Comparison of ENCODE assay signal across 19 mouse cellular contexts in genomic region chr10:7816476-7816875, GRCm38 (mm10). TPM values are rescaled to one million over a fixed set of nuclear protein-coding genes. Genes with fewer than 3 reads are reported as not detected.
DNase-seq lines count a peak whose midpoint lies in the region; ATAC-seq and TF ChIP-seq lines count a peak whose summit lies in the region.
"Had no signal": no experiment of that assay in that cellular context is flagged by ENCODE, and none has a peak within 500 bp of the region (broad histone marks: within the 10 kb centered on the region; RNA-seq: fewer than 3 reads in every experiment).

No protein-coding gene starts in this region.

- TF ChIP-seq CTCF in CH12.LX (conservative IDR thresholded peaks at IDR 0.05 in 1 of 2, IDR thresholded peaks at IDR 0.05 in 1 of 2; ENCODE audit: low read depth in 2 of 2, low read length in 2 of 2) = no peak

- H3K9ac ChIP-seq in heart, embryonic 12.5 days = no peak overlapping the region
- no peak overlapping the region for H3K9ac ChIP-seq in CH12.LX (ENCODE audit: insufficient read depth, low read depth)
- H3K9ac ChIP-seq in hindbrain, embryonic 16.5 days (ENCODE audit: low read depth, low read length) = no peak overlapping the region
- H3K9ac ChIP-seq in intestine, embryonic 16.5 days (ENCODE audit: low read depth, low read length) = no peak overlapping the region
- H3K9ac ChIP-seq: embryonic facial prominence, embryonic 12.5 days; hindbrain, embryonic 12.5 days had no signal

- peaks cover 57% of the 10 kb centered on the region for H3K36me3 ChIP-seq in heart, embryonic 12.5 days
- peaks cover 34 to 64% of the 10 kb centered on the region in 2 experiments for H3K36me3 ChIP-seq in CH12.LX (replicated peaks in 1 of 2; ENCODE audit: control insufficient read depth in 1 of 2, insufficient read depth in 1 of 2, low read length in 1 of 2)
- H3K36me3 ChIP-seq in hindbrain, embryonic 16.5 days (ENCODE audit: control insufficient read depth, insufficient read depth, low read length) = peaks cover 14% of the 10 kb centered on the region
- H3K36me3 ChIP-seq in intestine, embryonic 16.5 days (ENCODE audit: control insufficient read depth, insufficient read depth, low read length) = peaks cover 7% of the 10 kb centered on the region; the same call in 1 of the 2 replicates

- ATAC-seq in heart, embryonic 12.5 days (ENCODE audit: insufficient number of reproducible peaks, low FRiP score) = no peak
- no peak for ATAC-seq in hindbrain, embryonic 16.5 days
- no peak for ATAC-seq in intestine, embryonic 16.5 days
- ATAC-seq: forebrain, embryonic 16.5 days; hindbrain, postnatal 0 days; intestine, postnatal 0 days had no signal

- no peak overlapping the region for H3K27ac ChIP-seq in heart, embryonic 12.5 days (ENCODE audit: poor library complexity, severe bottlenecking)
- peak overlapping the region; percentile 81 for H3K27ac ChIP-seq in CH12.LX (ENCODE audit: insufficient read depth, low read depth)
- no peak overlapping the region for H3K27ac ChIP-seq in hindbrain, embryonic 16.5 days (ENCODE audit: low read depth, low read length)
- no peak overlapping the region for H3K27ac ChIP-seq in intestine, embryonic 16.5 days (ENCODE audit: low read length)
- H3K27ac ChIP-seq: embryonic facial prominence, embryonic 12.5 days; hindbrain, embryonic 12.5 days; hindbrain, postnatal 0 days had no signal

- H3K9me3 ChIP-seq in heart, embryonic 12.5 days (replicated peaks) = no peaks in the 10 kb centered on the region
- no peaks in the 10 kb centered on the region for H3K9me3 ChIP-seq in CH12.LX (replicated peaks; ENCODE audit: low read length)
- H3K9me3 ChIP-seq in hindbrain, embryonic 16.5 days (ENCODE audit: control insufficient read depth, low read length) = no peaks in the 10 kb centered on the region
- H3K9me3 ChIP-seq in intestine, embryonic 16.5 days (ENCODE audit: control insufficient read depth, low read length) = no peaks in the 10 kb centered on the region
- H3K9me3 ChIP-seq: embryonic facial prominence, embryonic 12.5 days; hindbrain, embryonic 12.5 days had no signal

- TF ChIP-seq EP300 in CH12.LX (IDR thresholded peaks at IDR 0.05; ENCODE audit: low read length) = peak; percentile 58

- no peak overlapping the region for H3K4me2 ChIP-seq in heart, embryonic 12.5 days
- H3K4me2 ChIP-seq in CH12.LX (ENCODE audit: insufficient read depth, low read depth, poor library complexity, severe bottlenecking) = no peak overlapping the region; the same call in 1 of the 2 replicates
- no peak overlapping the region for H3K4me2 ChIP-seq in hindbrain, embryonic 16.5 days (ENCODE audit: low read length)
- no peak overlapping the region for H3K4me2 ChIP-seq in intestine, embryonic 16.5 days (ENCODE audit: low read depth, low read length)
- H3K4me2 ChIP-seq: embryonic facial prominence, embryonic 12.5 days; hindbrain, embryonic 12.5 days had no signal

- H3K4me3 ChIP-seq in heart, embryonic 12.5 days = no peak overlapping the region
- H3K4me3 ChIP-seq in CH12.LX (replicated peaks in 1 of 3; ENCODE audit: low read depth in 2 of 3, low read length in 2 of 3, poor library complexity in 1 of 3) = no peak overlapping the region
- no peak overlapping the region for H3K4me3 ChIP-seq in hindbrain, embryonic 16.5 days (ENCODE audit: low read length)
- H3K4me3 ChIP-seq in intestine, embryonic 16.5 days (ENCODE audit: low read length) = no peak overlapping the region
- H3K4me3 ChIP-seq: embryonic facial prominence, embryonic 12.5 days; hindbrain, embryonic 12.5 days had no signal

- in situ Hi-C loops in CH12.LX (cut with MboI; ENCODE audit: low pct_ligation_motif_present, low pct_unique_long_range_greater_than_20kb, low sequenced_read_pairs) = loop anchor here (10.0 kb wide), 1 partner anchor 418 kb away; no protein-coding TSS in a partner anchor

- H3K4me1 ChIP-seq in heart, embryonic 12.5 days (replicated peaks) = 0 out of 2 replicates have a peak, but pooled peaks cover 4% of the 10 kb centered on the region
- H3K4me1 ChIP-seq in CH12.LX (ENCODE audit: control insufficient read depth in 1 of 2, insufficient read depth in 2 of 2) = peaks cover 21 to 73% of the 10 kb centered on the region in 2 experiments
- no peaks in the 10 kb centered on the region for H3K4me1 ChIP-seq in hindbrain, embryonic 16.5 days (ENCODE audit: control insufficient read depth, insufficient read depth, low read depth, low read length)
- no peaks in the 10 kb centered on the region for H3K4me1 ChIP-seq in intestine, embryonic 16.5 days (ENCODE audit: control insufficient read depth, insufficient read depth, low read length)
- H3K4me1 ChIP-seq: embryonic facial prominence, embryonic 12.5 days; hindbrain, embryonic 12.5 days had no signal

- H3K27me3 ChIP-seq in heart, embryonic 12.5 days (replicated peaks) = no peaks in the 10 kb centered on the region
- H3K27me3 ChIP-seq in CH12.LX (replicated peaks) = no peaks in the 10 kb centered on the region
- H3K27me3 ChIP-seq in hindbrain, embryonic 16.5 days (replicated peaks; ENCODE audit: control insufficient read depth, insufficient read depth, low read length) = no peaks in the 10 kb centered on the region
- H3K27me3 ChIP-seq in intestine, embryonic 16.5 days (replicated peaks; ENCODE audit: control insufficient read depth, insufficient read depth, low read length) = no peaks in the 10 kb centered on the region
- H3K27me3 ChIP-seq: embryonic facial prominence, embryonic 12.5 days; hindbrain, embryonic 12.5 days had no signal

- DNase-seq in heart, adult 11 months = peak; percentile 29
- peak; percentile 52 for DNase-seq in A20 (ENCODE audit: low read depth, low spot score)
- DNase-seq in CH12.LX (ENCODE audit: extremely low read depth) = peak; percentile 57
- no peak for DNase-seq in layer of hippocampus, adult 8-10 months (ENCODE audit: low spot score in 2 of 2)
- DNase-seq: adrenal gland, postnatal 10 days; cerebellum, adult 11-12 months; cerebellum, adult 9-10 months; cerebellum, postnatal 25 days; gastrocnemius, postnatal 25 days; heart, postnatal 10 days; heart, postnatal 4 days had no signal

- no peak for TF ChIP-seq RAD21 in CH12.LX (IDR thresholded peaks at IDR 0.05; ENCODE audit: low read depth, low read length)

- WGBS in heart, embryonic 12.5 days = 40% methylated on average over 2 of the region's 2 CpGs
- WGBS in hindbrain, embryonic 16.5 days = 82% methylated on average over 2 of the region's 2 CpGs
- 66% methylated on average over 2 of the region's 2 CpGs for WGBS in intestine, embryonic 16.5 days

- dilution Hi-C loops in CH12.LX (cut with MboI; ENCODE audit: extremely low pct_ligation_motif_present, extremely low pct_unique_long_range_greater_than_20kb, low sequenced_read_pairs) = no loop called here

- TF ChIP-seq POLR2A in CH12.LX (IDR thresholded peaks at IDR 0.05; ENCODE audit: low read depth, low read length) = no peak

- H3K79me2 ChIP-seq in CH12.LX (replicated peaks; ENCODE audit: control insufficient read depth, extremely low read depth, insufficient read depth, poor library complexity, severe bottlenecking) = peaks cover 8% of the 10 kb centered on the region

TF ChIP-seq in CH12.LX, 34 proteins besides CTCF, POLR2A, EP300 and RAD21 (continues in another document):
- TF ChIP-seq USF1 (IDR thresholded peaks at IDR 0.05; ENCODE audit: low read depth, low read length) = no peak
- no peak for TF ChIP-seq ZKSCAN1 (IDR thresholded peaks at IDR 0.05; ENCODE audit: borderline replicate concordance, low read depth, low read length)
- no peak for TF ChIP-seq CHD2 (IDR thresholded peaks at IDR 0.05; ENCODE audit: low read length)
- TF ChIP-seq GABPA (IDR thresholded peaks at IDR 0.05; ENCODE audit: insufficient replicate concordance, low read depth, low read length) = no peak
- TF ChIP-seq PAX5 (IDR thresholded peaks at IDR 0.05; ENCODE audit: low read length) = no peak
- TF ChIP-seq ZNF384 (IDR thresholded peaks at IDR 0.05; ENCODE audit: low read depth, low read length) = no peak
- TF ChIP-seq MAX (IDR thresholded peaks at IDR 0.05; ENCODE audit: low read length) = peak; percentile 67
- TF ChIP-seq JUND (conservative IDR thresholded peaks at IDR 0.05; ENCODE audit: low read depth, low read length) = peak; percentile 83
- no peak for TF ChIP-seq SMC3 (IDR thresholded peaks at IDR 0.05; ENCODE audit: low read depth, low read length)
- no peak for TF ChIP-seq CHD1 (IDR thresholded peaks at IDR 0.05; ENCODE audit: low read depth, low read length)
- TF ChIP-seq MAZ (IDR thresholded peaks at IDR 0.05; ENCODE audit: low read depth, low read length) = no peak
- no peak for TF ChIP-seq HCFC1 (IDR thresholded peaks at IDR 0.05; ENCODE audit: low read depth, low read length)
- TF ChIP-seq ZMIZ1 (IDR thresholded peaks at IDR 0.05; ENCODE audit: low read depth, low read length) = no peak
- no peak for TF ChIP-seq SIN3A (IDR thresholded peaks at IDR 0.05; ENCODE audit: low read length)

RNA-seq across cellular contexts. Expression of gene Zc3h12d, which starts 15.8 kb away (rescaled TPM):
- 0.15 and 0.22 TPM in 2 replicates for polyA plus RNA-seq in heart, embryonic 12.5 days (2016; fragmentation: Nextera tagmentation; extraction: Ambion mirVana)
- 13.4 and 16.3 TPM in 2 replicates for total RNA-seq in CH12.LX (2012; rRNA removed)
- 10.7 and 11.8 TPM in 2 replicates for total RNA-seq in CH12.LX (2014; rRNA removed)
- 22.5 and 28.0 TPM in 2 replicates for polyA plus RNA-seq in CH12.LX (2012; ENCODE audit: insufficient read length, low read depth)
- polyA plus RNA-seq in hindbrain, embryonic 16.5 days (2015; fragmentation: Nextera tagmentation; extraction: Ambion mirVana) = 0.15 and 0.21 TPM in 2 replicates
- 0.67 and 0.78 TPM in 2 replicates for polyA plus RNA-seq in intestine, embryonic 16.5 days (2015; fragmentation: Nextera tagmentation; extraction: Ambion mirVana)
- total RNA-seq in layer of hippocampus, adult 8-10 months (2022) = under 1 TPM in 3 of 4 experiments, not detected in 1; 0.10 to 0.31 (median 0.16) TPM

RNA-seq across cellular contexts. Expression of gene Ppil4, which starts 23.8 kb away (rescaled TPM):
- polyA plus RNA-seq in heart, embryonic 12.5 days (2016; fragmentation: Nextera tagmentation; extraction: Ambion mirVana) = 31.3 and 33.0 TPM in 2 replicates
- 26.4 and 30.9 TPM in 2 replicates for total RNA-seq in CH12.LX (2012; rRNA removed)
- 41.5 and 51.1 TPM in 2 replicates for total RNA-seq in CH12.LX (2014; rRNA removed)
- 43.6 and 45.9 TPM in 2 replicates for polyA plus RNA-seq in CH12.LX (2012; ENCODE audit: insufficient read length, low read depth)
- 42.8 and 46.8 TPM in 2 replicates for polyA plus RNA-seq in hindbrain, embryonic 16.5 days (2015; fragmentation: Nextera tagmentation; extraction: Ambion mirVana)
- polyA plus RNA-seq in intestine, embryonic 16.5 days (2015; fragmentation: Nextera tagmentation; extraction: Ambion mirVana) = 24.9 and 28.1 TPM in 2 replicates
- 10 to 100 TPM; 26.9 to 34.1 (median 32.9) TPM for total RNA-seq in layer of hippocampus, adult 8-10 months (2022)

RNA-seq across cellular contexts. Expression of gene Ginm1, which starts 23.9 kb away (rescaled TPM):
- 78.5 and 80.5 TPM in 2 replicates for polyA plus RNA-seq in heart, embryonic 12.5 days (2016; fragmentation: Nextera tagmentation; extraction: Ambion mirVana)
- 11.7 and 12.7 TPM in 2 replicates for total RNA-seq in CH12.LX (2012; rRNA removed)
- total RNA-seq in CH12.LX (2014; rRNA removed) = 33.9 and 38.2 TPM in 2 replicates
- 22.5 and 27.3 TPM in 2 replicates for polyA plus RNA-seq in CH12.LX (2012; ENCODE audit: insufficient read length, low read depth)
- polyA plus RNA-seq in hindbrain, embryonic 16.5 days (2015; fragmentation: Nextera tagmentation; extraction: Ambion mirVana) = 57.2 and 57.5 TPM in 2 replicates
- 70.3 and 71.2 TPM in 2 replicates for polyA plus RNA-seq in intestine, embryonic 16.5 days (2015; fragmentation: Nextera tagmentation; extraction: Ambion mirVana)
- 10 to 100 TPM; 19.3 to 28.5 (median 23.8) TPM for total RNA-seq in layer of hippocampus, adult 8-10 months (2022)

Comparison
In these comparisons a context has a peak if more than half of its experiments do, and no peak if none do; other contexts are left out.
1. DNase-seq: peak in heart, adult 11 months (single experiment), A20 (single experiment) and CH12.LX (single experiment); none in layer of hippocampus, adult 8-10 months (0 of 2).
2. RNA of gene Zc3h12d, which starts 15.8 kb away (polyA plus RNA-seq): 22.5 to 28.0 TPM in CH12.LX; 0.67 to 0.78 TPM in intestine, embryonic 16.5 days, 0.15 to 0.22 TPM in heart, embryonic 12.5 days and 0.15 to 0.21 TPM in hindbrain, embryonic 16.5 days; every median in the first group is over 10 times any median in the second.